Mouse (Mus musculus) small intestine, adult 2 months (tissue): Measurements from ENCODE around the gene Sdk2. TPM values are rescaled to one million over a fixed set of nuclear protein-coding genes. Genes with fewer than 3 reads are reported as not detected.

Experiments
- H3K27ac ChIP-seq: fragments of 200-500 bp; 2 replicates; pipeline ENCODE4 v1.5.1; 2012; ENCODE audit warnings: low read depth, low read length, control low read depth, inconsistent platforms; ENCODE audit not compliant: insufficient read depth
- H3K27me3 ChIP-seq: fragments of 200-500 bp; 2 replicates; pipeline ENCODE4 v1.6.1; 2012; ENCODE audit warnings: mild to moderate bottlenecking, moderate library complexity, low read length, inconsistent platforms; ENCODE audit not compliant: control insufficient read depth, insufficient read depth
- H3K36me3 ChIP-seq: fragments of 200-500 bp; 2 replicates; pipeline ENCODE4 v1.6.1; 2012; ENCODE audit warnings: mild to moderate bottlenecking, low read length, control low read depth, inconsistent platforms; ENCODE audit not compliant: control insufficient read depth, insufficient read depth
- H3K4me1 ChIP-seq: fragments of 200-500 bp; 2 replicates; pipeline ENCODE4 v1.6.1; 2012; ENCODE audit warnings: low read length, inconsistent platforms, mixed read lengths; ENCODE audit not compliant: control insufficient read depth, insufficient read depth, insufficient read length
- H3K4me3 ChIP-seq: fragments of 200-500 bp; 2 replicates; pipeline ENCODE4 v1.5.1; 2012; ENCODE audit warnings: low read depth, mild to moderate bottlenecking, control low read depth, inconsistent platforms, low read length, moderate library complexity
- CTCF ChIP-seq: fragments of 200-500 bp; IDR thresholded peaks from 2 replicates; pipeline ENCODE4 v1.5.1; 2012; ENCODE audit warnings: low read depth, mild to moderate bottlenecking, control low read depth, inconsistent platforms, low read length, moderate library complexity, mixed read lengths; ENCODE audit not compliant: insufficient replicate concordance, insufficient read length; ENCODE audit errors: extremely low read depth
- POLR2A ChIP-seq: fragments of 200-500 bp; IDR thresholded peaks from 2 replicates; pipeline ENCODE4 v1.6.1; 2012; ENCODE audit warnings: low read depth, mild to moderate bottlenecking, control low read depth, inconsistent platforms, low read length, moderate library complexity
- WGBS: fragments of 180-500 bp; shearing (Covaris S2); methylation state at CpG from one replicate; pipeline ENCODE4 v1.1.7; 2018; 5-methylcytosine and 5-hydroxymethylcytosine counted together
- polyA plus RNA-seq: library from polyadenylated mRNA; depleted of rRNA; stranded (reverse); fragments of >200 nt; gene quantifications from 2 replicates; pipeline ENCODE4 v1.2.3, GENCODE M21; 2012

Gene Sdk2
- polyA plus RNA-seq, 1 experiment: 0.81 TPM

GRCm38 (mm10) chr11:114011523-114011922 lies 55.3 kb downstream of the Sdk2 start:
- 55% methylated on average over 9 of the region's 9 CpGs for WGBS
- H3K4me3 ChIP-seq: no peak overlapping the region
- H3K4me1 ChIP-seq: no peaks in the 10 kb centered on the region
- no peak overlapping the region for H3K27ac ChIP-seq
- H3K27me3 ChIP-seq: no peaks in the 10 kb centered on the region
- H3K36me3 ChIP-seq: no peaks in the 10 kb centered on the region
- TF ChIP-seq POLR2A (no peak), CTCF (no peak)

GRCm38 (mm10) chr11:114005879-114006278 lies 61.0 kb downstream of the Sdk2 start:
- Histone ChIP-seq H3K4me3 (no peak overlapping the region), H3K27me3 (no peaks in the 10 kb centered on the region), H3K4me1 (no peaks in the 10 kb centered on the region), H3K27ac (no peak overlapping the region), H3K36me3 (no peaks in the 10 kb centered on the region)
- TF ChIP-seq POLR2A (no peak), CTCF (no peak)
- 53% methylated on average over 12 of the region's 12 CpGs for WGBS

- 84% methylated on average over 7 of the region's 7 CpGs for WGBS
- TF ChIP-seq CTCF (no peak), POLR2A (no peak)
- no peaks in the 10 kb centered on the region for H3K36me3 ChIP-seq
- H3K27me3 ChIP-seq: no peaks in the 10 kb centered on the region
- no peak overlapping the region for H3K4me3 ChIP-seq
- H3K4me1 ChIP-seq: no peaks in the 10 kb centered on the region
- no peak overlapping the region for H3K27ac ChIP-seq
Observed at GRCm38 (mm10) chr11:114004651-114005050, 62.2 kb downstream of the Sdk2 start.

DNA sequence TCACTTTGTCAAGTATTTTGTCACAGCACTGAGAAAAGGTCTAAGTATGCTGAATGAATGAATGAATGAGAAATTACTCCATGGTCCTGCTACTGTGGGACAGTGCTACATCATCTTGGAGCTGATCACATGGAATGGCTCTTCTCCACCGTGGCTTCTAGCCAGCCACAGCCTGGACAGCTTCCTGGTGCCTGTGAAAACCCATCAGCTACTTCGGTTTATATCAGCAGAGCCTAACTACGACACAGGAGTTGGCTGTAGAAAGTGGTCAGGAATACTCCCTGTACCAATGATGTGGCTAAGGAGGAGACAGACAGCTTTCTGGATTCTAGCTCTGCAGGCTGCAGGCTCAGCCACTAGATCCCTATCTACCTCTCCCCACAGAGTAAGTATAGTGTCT lies 63.7 kb downstream of the Sdk2 start:
- WGBS: 61% methylated on average over 3 of the region's 3 CpGs
- TF ChIP-seq POLR2A: no peak
- TF ChIP-seq CTCF: no peak
- H3K27ac ChIP-seq: no peak overlapping the region
- no peaks in the 10 kb centered on the region for H3K36me3 ChIP-seq
- no peak overlapping the region for H3K4me3 ChIP-seq
- H3K27me3 ChIP-seq: no peaks in the 10 kb centered on the region
- no peaks in the 10 kb centered on the region for H3K4me1 ChIP-seq

DNA sequence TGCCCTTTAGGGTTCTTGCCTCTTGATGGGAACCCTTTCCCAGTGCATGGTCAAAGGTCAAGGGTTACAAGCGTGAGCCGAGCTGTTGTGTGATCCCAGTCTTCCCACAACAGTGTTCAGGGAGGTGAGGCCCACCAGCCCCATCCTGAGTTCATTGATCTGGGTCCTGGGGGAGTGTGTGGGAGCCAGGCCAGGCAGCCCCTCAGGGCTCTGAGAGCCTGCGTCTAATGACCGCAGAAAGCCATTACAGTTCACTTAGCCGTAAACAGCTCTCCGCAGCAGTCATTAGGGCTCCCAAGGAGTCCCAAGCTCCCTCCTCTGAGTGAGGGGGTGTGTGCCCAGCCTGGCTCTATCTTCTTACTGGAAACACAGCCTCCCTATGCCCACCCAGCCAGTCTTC lies 66.8 kb downstream of the Sdk2 start:
- Histone ChIP-seq H3K36me3 (no peaks in the 10 kb centered on the region), H3K4me3 (no peak overlapping the region), H3K27me3 (no peaks in the 10 kb centered on the region), H3K4me1 (no peaks in the 10 kb centered on the region), H3K27ac (no peak overlapping the region)
- no peak for TF ChIP-seq POLR2A
- 69% methylated on average over 6 of the region's 6 CpGs for WGBS

DNA sequence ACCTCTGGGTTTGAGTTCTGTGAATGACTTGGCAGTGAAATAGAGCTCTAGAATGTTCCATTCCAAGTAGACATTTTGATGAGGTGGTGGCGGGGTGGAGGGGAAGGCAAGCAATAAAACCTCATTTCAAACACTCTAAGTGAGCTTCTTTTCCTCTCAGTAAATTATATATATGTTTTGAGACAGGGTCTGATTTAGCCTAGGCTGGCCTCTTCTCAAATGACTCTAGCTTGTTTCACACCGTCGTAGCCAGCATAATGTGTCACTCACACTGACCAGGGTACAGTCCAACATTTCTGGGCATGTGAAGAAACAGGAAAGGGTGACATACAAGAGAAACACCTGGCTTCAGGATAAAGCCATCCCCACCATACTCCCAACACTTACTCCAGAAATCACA lies 68.1 kb downstream of the Sdk2 start:
- Histone ChIP-seq H3K27ac (no peak overlapping the region), H3K4me1 (no peaks in the 10 kb centered on the region), H3K4me3 (no peak overlapping the region), H3K36me3 (no peaks in the 10 kb centered on the region), H3K27me3 (no peaks in the 10 kb centered on the region)
- TF ChIP-seq CTCF (no peak), POLR2A (no peak)
- WGBS: 87% methylated on average over 3 of the region's 3 CpGs

DNA sequence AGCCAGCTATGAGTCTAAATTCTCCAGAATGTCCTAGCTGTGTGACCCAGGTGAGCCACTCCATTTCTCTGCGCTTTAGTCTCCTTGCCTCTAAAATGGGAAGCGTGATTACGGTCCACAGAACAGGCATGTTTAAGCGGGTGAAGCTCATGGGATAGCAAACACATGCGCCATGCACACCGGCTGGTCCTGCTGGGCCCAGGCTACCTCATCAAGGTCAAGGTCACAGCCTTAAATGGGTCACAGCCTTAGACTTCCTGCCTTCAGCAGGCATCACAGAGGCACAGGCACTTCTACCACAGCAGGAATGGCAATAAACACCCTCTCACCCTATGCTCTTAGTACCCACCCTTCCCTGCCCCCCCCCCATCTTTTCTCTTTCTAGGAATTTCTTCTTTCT lies 72.9 kb downstream of the Sdk2 start:
- WGBS: 89% methylated on average over 6 of the region's 6 CpGs
- no peak overlapping the region for H3K4me3 ChIP-seq
- H3K27me3 ChIP-seq: no peaks in the 10 kb centered on the region
- H3K36me3 ChIP-seq: no peaks in the 10 kb centered on the region
- TF ChIP-seq POLR2A (no peak), CTCF (no peak)
- H3K27ac ChIP-seq: no peak overlapping the region
- no peaks in the 10 kb centered on the region for H3K4me1 ChIP-seq

DNA sequence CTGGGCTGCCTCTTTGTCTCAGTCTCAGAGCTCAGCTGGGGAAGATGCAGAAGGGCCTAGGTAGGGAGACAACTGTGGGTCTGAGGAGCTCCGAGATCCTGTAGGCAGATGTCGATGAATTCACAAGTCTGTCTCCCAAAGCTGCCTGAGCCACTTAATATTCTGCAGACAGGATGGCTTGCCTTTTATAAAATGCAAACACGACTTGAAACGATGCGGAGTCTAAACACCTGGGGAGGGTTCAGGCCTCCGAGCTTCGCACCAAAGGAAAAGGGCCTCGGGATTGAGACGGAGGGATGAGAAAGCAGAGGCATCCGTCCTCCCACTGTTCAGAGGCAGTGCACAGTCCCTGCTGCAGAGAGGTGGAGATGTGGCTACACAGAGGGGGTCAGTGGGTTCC lies 74.0 kb downstream of the Sdk2 start:
- no peak overlapping the region for H3K27ac ChIP-seq
- H3K36me3 ChIP-seq: no peaks in the 10 kb centered on the region
- TF ChIP-seq POLR2A: no peak
- no peak for TF ChIP-seq CTCF
- no peaks in the 10 kb centered on the region for H3K4me1 ChIP-seq
- WGBS: 85% methylated on average over 10 of the region's 10 CpGs
- no peaks in the 10 kb centered on the region for H3K27me3 ChIP-seq
- no peak overlapping the region for H3K4me3 ChIP-seq
